Mouse (Mus musculus) frontal cortex, postnatal 36 days (tissue): ENCODE measurements around the gene Gse1.

ENCODE experiments used
- DNase-seq, 2 experiments: peaks; one replicate each; pipeline ENCODE4 v3.0.0; 2022; ENCODE audit warnings: low spot score in 2 of 2

Gene Gse1

DNA sequence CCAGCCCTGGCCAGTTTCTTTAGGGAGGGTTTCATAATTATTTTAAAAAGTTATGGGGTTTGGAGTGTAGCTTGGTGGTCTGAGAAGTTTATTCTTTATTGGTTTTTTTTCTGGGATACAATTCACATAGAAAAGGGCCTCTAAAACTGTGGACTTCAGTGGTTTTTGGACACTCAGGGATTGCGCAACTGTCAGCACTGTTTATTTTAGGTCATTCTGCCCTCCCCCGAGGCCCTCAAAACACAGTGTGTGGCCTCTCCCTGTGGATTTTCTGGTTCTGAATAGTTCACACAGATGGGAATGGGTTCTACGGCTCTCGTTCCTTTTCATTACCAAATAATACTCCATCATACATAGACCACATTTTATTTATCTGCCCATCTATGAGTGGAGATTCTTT lies 15.0 kb downstream of the Gse1 start:
- no peak for DNase-seq

DNA sequence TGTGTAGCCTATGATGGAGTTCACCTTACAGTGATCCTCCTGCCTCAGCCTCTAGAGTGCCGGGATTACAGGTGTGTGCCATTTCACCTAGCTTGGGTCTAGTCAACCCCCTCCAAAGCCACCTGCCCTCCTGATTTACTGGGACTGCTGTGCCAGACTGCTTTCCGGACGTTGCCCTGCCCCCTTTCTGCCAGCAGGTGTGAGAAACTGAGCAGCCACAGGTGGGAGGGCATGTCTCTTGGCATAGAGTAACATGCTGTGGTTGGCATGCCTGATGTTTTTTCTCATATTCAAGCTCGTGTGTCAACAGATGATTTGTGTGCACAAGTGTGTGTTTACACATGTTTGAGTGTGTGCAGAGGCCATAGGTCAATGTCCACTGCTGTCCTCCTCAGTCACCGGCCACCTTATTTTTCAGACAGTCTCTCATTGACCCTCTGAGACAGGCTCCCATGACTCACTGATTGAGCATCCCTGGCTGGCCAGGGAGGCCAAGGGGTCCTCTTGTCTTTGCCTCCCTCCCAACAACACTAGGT lies 15.7 kb downstream of the Gse1 start:
- DNase-seq = no peak

DNA sequence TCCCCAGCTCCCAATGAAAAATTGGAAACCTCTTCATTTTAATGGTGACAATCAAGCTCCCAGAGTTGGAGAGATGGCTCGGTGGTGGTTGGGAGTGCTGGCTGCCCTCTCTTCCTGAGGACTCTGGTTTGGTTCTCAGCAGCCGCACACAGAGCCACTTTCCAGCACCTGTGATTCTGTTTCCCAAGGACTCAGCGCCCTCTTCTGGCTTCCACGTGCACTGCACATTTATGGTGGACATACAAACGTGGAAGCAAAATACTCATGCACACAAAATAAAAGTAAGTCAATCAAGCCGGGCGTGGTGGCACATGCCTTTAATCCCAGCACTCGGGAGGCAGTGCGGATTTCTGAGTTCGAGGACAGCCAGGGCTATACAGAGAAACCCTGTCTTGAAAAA lies 16.3 kb downstream of the Gse1 start:
- no peak for DNase-seq

DNA sequence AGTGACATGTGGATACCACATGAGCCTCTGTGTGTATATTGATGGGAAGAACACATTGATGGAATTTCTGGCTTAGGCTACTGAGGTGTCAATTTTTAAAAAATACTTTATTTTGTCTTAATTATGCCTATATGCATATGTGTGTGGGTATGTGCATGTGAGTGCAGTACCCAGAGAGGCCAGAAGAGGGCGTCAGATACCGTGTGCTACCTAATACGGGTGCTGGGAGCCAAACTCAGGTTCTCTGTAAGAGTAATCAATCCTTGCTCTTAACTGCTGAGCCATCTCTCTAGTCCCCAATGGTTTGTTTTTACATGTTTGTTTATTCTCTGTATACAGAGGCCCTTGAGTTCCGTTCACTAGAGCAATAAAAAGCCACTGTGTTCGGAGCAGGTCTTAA lies 19.4 kb downstream of the Gse1 start:
- no peak for DNase-seq

DNA sequence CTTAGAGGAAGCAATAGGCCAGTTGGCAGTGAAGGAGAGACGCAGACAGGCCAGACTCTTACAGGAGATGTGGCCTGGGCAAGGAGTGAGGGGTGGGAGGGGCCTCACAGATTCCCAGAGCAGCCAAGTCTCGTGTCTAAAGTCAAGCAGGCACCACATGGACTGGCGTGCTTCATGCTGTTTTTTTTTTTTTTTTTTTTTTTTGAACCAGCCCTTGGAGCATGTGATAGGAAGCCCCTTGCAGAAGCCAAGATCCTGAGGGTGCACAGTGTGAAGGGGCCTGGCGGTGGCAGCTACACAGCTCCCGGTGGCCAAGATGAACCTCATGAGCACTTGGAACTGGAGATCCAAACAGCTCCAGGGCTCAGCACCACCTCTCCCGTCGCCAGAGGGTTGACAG lies 19.8 kb downstream of the Gse1 start:
- DNase-seq = no peak

DNA sequence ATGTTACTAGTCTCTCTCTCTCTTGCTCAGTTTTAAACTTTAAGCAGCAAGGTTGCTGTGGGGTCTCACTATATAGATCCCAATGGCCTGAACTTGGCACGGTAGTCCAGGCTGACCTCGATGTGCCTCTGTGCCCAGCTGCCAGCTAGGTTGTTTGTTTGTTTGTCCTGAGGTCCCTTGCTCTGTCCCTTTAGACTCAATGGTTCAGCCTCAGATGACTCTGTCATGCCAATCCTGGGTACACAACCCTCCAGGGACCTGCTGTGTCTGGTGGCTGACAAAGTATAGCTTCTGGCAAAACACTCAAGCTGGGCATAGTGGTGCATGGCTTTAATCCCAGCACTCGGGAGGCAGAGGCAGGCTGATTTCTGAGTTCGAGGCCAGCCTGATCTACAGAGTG lies 20.2 kb downstream of the Gse1 start:
- DNase-seq = no peak

DNA sequence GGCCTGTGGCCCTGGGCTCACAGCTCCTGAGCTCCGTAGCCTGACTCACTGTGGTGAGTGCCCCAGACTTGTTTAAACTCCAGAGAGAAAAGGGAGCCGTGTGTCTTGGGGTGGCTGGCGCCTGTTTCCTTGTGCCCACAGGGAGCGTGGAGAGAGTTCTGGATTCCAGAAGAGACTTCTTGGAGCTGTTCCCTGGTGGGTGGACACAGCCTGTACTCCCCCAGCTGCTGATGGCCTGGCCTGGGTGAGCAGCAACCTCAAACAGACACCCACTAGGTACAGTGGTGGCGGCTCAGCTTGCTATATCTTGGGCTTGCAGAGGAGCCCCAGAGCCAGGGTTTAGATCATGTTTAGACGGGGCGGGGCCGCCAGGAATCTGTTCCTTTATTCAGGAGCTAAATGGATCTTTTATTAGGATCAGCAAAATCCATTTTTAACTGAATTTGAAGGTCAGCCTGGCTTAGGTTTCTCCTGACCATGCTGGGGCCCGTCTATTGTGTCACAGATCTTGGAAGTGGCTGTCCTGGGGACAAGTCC lies 21.6 kb downstream of the Gse1 start:
- DNase-seq = peak in 1 of 2 experiments; percentile 22

DNA sequence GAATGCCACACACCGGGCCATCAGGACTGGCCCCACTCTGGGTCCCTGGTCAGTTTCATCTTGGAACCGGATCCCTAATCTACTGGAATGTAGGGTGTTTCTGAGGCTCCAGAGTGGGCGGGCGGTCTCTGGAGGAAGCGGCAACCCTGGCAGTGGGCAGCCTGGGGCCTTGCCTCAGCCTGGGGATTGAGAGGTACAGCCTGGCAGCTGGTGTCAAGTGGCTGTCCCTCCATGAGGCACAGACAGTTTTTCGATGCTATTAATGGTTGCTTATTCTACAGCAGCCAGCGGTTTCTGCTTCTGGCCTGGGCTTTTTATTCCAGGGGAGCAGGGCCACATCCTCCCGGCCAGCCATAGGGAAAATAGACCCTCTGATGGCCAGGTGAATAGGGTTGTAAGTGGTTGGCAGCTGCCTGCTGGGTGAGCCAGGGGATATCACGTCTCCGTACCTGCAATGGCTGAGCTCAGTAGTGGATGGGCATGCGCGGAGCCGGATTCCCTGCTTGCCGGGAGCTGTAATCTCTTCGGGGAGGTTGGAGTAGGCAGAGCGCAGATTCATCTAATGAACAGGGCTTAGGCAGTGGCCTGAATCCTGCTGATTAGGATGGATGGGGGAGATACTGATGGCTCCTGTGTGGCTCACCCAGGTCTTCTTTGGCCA lies 22.6 kb downstream of the Gse1 start:
- peak in 1 of 2 experiments; percentile 28 for DNase-seq

DNA sequence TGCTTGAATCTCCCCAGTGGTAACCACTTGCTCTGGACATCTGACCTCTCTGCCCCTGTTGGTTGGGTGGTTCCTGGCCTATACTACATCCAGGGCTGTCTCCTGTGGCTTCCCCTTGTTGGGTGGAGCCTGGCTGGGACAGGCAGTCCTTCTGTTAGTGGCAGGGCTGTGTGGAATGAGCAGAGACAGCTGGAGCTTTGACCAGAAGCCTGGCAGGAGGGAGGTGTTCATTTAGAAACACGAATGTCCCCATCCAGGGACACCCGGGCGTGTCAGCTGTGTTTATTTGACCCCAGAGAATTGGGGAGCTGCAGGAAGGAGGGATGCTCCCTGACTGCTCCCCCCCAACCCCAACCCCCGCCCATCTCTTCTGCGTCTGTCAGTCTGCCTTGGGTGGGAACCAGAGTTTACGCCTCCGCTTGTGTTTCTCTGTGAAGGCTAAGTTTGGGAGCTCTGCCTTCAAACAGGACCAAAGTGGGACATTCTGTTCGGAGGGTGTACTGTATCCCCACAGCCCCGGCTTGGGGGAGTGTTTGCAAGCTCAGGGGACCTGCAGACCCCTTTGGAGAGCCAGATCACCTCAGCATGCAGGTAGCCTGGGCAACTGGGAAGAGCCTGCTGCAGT lies 23.3 kb downstream of the Gse1 start:
- peak; percentile 28 to 39 for DNase-seq

DNA sequence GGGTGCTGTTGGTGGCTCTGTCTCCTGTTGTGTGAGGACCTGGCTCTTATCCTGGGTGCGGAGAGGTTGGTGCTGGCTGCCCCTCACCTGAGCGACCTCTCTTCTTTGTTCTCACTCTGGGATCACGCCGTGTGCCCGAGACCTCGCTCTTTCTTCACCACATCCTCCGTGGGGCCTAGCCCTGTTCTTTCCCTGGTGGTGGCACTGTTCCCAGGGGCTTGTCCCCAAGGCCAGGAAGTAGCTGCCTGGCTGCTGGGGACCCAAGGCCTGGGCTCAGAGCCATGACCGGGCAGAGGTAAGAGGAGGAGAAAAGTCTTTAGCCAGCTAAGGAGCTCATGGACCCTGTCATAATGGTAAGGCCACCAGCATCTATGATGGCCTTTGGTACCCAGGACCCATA lies 25.4 kb downstream of the Gse1 start:
- no peak for DNase-seq

DNA sequence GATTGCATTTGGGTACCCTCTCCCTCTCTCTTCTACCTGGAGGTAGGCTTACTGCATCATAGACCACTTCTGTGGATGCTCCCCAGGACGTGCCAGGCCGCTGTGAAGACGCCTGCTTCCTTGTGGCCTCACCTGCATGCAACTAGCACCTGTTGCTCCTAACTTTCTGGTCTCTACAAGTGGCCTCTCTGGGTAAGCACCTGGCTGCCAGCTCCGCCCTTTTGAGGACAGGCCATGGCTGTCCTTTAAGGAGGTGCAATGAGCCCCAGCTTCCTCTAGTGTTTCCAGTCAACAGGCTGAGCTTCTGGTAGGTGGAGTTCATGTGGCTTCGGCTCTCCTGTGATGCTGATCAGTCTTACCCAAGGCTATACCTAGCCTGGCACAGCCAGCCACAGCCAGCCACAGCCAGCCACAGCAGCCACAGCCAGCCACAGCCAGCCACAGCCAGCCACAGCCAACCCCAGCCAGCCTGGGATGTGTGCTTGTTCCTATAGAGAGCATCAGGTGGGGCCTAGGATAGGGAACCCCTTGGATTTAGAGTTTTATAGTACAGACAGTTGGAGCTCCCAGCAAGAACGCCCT lies 27.2 kb downstream of the Gse1 start:
- DNase-seq = no peak

DNA sequence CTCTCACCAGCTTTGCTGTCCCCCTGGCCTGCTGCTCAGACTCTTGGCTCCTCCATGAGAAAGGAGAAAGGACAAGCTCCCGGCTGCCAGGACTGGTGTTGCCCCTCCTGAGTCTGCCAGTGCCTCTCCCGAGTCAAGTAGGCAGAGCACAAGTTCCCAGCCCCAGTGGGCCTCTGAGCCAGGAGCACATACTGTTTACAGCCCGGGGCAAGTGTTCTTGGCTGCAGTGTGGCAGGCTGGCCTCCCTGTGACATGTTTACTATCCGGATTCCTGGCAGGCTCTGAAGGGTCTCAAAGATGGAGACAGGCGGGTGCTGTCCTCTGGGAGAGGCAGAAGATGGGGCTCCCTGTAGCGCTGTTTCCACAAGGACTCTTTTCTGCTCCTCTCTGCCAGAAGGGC lies 28.7 kb downstream of the Gse1 start:
- no peak for DNase-seq

DNA sequence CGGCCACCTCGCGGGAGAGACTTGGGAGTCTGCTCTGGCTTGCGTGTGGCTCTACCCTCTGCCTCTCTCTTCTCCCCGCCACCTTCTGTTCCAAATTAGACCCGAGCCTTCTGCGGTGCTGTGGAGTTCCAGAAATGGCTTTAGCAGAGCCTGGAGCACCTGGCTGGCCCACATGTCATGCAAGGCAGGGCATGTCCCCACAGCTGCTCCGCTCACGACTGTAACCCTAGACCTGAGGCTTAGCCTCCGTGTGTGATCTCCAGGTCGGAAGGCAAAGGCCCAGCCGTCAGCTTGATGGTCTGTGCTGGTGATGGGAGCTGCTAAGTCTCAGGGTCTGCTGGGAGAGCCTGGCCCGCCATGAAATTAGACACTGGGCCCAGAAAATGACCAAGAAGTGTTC lies 30.9 kb downstream of the Gse1 start:
- no peak for DNase-seq

DNA sequence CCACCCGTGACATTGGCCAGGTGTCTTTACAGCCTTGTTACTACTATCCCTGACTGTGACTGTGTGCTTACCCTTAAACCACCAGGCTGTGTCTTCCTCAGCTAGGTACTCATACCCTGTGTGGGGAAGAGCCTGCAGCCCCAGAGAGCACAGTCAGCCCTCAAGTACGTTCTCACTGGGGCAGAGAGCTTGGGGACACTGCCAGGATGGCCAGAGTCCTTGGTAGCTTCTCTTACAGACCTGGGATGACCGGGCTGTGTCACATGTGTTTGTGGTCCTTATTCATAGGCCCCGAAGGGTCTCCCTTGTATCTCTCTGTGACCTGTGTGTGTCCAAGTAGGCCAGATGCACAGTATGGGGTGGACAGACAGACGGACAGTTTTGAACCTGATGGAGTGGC lies 32.4 kb downstream of the Gse1 start:
- DNase-seq = no peak

DNA sequence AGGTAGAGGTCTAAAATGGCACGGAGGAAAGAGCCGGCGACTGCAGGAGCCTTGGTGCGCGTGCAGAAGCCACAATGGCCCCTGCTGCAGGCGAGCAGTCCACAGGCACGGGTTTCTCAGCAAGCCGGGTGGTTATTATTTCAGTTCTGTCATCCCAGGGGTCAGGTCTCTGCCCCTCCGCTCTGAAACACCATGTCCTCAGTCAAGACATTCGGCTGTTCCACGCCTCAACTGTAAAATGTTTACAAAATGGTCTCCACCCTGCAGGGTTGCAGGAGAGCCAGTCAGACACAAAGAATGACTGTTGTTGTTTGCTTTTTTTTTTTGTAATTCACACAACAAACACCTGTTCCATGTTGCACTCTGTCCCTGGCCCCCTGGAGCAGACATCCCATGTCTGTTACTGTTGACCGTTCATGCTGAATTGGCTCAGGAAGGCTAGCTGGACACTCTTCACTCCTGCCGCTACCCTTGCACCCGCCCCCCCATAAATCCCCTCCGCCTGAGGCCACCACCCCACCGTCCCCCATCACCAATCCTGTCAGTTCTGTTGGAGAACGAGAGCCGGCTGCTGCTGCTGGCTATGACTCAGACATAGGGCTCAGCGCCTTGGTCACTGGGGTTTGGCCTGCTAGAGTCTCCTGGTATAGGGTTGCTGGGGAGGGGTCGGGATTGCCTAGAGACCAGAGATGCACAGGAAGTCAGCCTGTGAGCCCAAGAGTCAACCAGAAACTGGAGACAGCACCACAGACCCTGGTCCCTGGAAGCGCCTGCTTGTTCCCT lies 33.3 kb downstream of the Gse1 start:
- DNase-seq = no peak

DNA sequence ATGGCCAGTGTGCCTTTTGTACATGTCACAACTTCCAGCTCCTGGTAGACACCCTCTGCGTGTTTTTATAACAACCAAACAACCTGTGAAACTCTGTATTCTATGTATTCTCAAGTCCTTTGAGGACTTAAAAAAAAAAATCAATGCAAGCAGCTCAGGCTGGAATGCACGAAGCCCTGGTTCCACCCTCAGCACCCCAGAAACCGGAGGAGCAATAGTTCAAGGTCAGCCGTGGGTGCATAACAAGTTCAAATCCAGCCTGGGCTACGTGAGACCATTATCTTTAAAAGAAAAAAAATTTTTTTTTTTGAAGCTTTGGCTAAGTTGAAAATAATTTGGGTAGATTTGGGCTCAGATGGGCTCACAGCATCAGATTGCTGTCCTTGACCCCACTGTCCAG lies 35.6 kb downstream of the Gse1 start:
- DNase-seq = no peak

DNA sequence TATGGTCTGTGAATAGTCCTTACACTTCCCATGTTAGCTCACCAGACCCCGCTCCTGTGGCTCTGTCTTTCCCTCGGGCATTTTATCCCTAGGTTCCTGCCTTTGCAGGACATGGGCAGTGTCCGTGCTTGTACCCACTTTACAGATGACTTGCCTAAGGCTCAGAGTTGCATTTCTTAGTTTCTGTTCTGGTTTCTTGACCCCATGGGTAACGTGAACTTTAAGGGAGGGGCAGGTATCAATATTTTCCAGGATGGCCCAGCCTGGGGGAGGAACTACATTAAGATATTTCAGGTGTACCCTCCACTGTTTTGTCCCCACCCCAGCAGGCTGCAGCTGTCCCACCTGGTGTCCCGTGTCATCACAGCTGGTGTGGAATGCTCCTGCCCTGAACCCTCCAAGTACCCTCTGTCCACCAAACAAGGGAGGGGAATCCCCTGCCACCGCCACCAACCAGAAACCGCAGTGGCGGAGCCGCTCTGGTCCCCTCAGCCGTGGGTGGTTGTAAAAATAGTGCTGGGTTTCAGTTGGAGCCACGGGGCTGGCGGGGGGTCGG lies 36.2 kb downstream of the Gse1 start:
- DNase-seq = no peak

DNA sequence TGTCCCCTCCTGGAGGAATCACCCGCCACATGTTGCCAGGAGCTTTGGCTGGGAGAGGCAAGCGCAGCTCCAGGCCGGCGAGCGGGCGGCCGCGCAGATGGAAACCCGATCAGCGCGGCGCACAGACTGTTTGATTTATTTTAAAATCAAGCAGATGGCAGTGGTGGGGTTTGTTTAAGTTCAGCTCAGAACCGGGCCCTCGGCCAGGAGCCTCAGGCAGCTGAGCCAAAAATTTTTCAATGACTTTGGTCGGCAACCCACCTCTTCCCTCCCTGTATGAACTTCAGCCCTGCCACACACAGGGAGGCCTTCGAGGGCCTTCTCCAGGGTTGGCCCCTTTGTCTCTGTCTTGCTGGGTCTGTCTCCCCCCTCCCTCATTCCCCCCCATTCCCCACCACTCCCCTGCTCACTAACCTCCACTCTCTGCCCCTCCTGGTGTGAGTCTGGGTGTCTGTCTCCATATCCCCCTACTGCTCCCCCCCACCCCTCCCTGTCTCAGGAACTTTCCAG lies 36.7 kb downstream of the Gse1 start:
- DNase-seq = peak; percentile 82 to 88

DNA sequence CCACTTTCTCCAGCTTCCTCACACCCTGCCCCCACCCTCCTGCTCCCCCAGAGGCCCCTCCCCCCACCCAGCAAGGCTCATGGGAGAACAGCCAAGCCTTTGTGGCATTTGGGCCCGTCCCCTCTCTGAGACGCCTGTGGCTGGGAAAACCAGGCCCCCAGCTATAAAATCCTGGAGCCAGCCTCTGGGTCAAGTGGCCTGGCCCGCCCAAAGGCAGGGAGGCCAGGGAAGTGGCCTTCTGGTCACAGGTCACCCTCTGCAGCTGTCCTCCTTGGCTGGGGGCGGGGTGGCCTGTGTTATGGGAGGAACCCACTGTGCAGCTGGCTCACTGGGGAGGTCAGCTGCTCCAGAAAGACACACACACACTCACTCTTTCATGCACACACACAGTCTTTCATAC lies 37.2 kb downstream of the Gse1 start:
- DNase-seq = no peak

DNA sequence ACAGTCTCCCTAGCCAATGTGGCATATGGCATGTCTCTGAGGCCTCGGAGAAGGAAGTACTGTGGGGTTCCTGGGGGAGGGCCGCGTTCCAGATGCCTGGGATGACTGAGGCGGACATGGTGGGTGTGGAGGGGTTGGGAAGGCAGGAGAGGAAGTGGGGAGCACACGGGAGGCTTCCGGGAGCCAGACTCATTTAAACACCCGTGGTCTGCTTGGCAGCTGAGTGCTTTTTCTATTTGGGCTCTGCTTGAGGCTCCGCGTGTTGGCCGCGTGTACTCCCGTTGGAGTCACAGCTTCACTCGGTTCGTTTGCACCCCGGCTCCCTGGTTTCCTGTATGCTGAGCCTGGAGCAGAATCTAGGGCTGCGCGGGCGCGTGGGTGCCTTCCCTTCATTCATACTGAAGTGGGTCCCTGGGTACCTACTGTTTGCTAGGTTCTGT lies 40.3 kb downstream of the Gse1 start:
- peak in 1 of 2 experiments; percentile 57 for DNase-seq

DNA sequence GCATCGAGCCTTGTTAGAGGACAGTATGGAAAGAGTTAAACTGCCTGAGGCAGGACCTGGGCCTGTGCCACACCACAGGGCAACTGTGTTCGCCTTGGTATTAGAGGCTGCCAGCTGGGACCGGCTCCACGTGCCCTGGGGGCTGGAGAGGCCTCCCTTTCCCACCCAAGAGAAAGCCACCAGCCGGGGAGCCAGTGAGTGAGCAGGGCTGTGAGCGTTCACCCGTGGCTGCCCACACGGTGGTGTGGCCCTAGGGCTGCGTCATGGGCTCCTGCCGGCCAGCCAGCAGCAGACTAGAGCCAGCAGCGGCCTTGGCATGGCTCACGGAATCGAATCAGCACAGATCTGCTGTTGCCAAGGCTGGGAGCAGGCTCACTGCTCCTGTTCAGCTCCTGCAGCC lies 42.2 kb downstream of the Gse1 start:
- peak in 1 of 2 experiments; percentile 55 for DNase-seq

DNA sequence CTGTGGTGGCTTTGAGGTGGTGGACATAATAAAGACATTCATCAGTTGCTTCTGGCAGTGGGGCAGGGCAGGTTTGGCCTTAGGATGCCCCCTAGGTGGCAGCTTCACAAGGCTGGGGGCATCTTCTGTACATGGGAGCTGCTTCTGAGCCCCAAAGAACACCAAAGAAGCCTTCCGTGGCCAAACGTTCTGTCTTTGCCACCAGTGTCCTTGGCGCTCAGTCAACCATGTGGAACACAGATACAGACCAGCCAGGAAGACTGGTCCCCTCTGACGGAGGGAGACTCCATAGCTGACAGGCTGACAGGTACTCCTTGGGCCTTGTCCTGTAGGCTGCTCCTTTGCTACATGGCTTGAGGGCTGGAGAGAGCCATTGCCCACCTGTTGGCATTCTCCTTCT lies 45.2 kb downstream of the Gse1 start:
- no peak for DNase-seq
